Mouse (Mus musculus): ENCODE results near the gene Kcng1. TPM values are rescaled to one million over a fixed set of nuclear protein-coding genes. Genes with fewer than 3 reads are reported as not detected.

Kcng1 gene
- polyA plus RNA-seq, 1 experiment: not detected

GRCm38 (mm10) chr2:168268033-168268432, 13.5 kb downstream of the Kcng1 start:
- TF ChIP-seq POLR2A (IDR thresholded peaks at IDR 0.05; ENCODE audit: borderline replicate concordance, low read depth, low read length) (no peak), CTCF (IDR thresholded peaks at IDR 0.05; ENCODE audit: low read depth, low read length) (no peak)
- Histone ChIP-seq H3K4me1 (ENCODE audit: control insufficient read depth, insufficient read depth, low read length) (no peaks in the 10 kb centered on the region), H3K27ac (ENCODE audit: insufficient read depth, low read depth, low read length) (no peak overlapping the region), H3K4me3 (ENCODE audit: insufficient read depth, low read length) (no peak overlapping the region)

GRCm38 (mm10) chr2:168260900-168261299, 20.6 kb downstream of the Kcng1 start:
- H3K4me1 ChIP-seq (ENCODE audit: control insufficient read depth, insufficient read depth, low read length): no peaks in the 10 kb centered on the region
- no peak overlapping the region for H3K27ac ChIP-seq (ENCODE audit: insufficient read depth, low read depth, low read length)
- TF ChIP-seq POLR2A (IDR thresholded peaks at IDR 0.05; ENCODE audit: borderline replicate concordance, low read depth, low read length) (no peak), CTCF (IDR thresholded peaks at IDR 0.05; ENCODE audit: low read depth, low read length) (no peak)
- no peak overlapping the region for H3K4me3 ChIP-seq (ENCODE audit: insufficient read depth, low read length)

GRCm38 (mm10) chr2:168260124-168260523, 21.4 kb downstream of the Kcng1 start:
- no peaks in the 10 kb centered on the region for H3K4me1 ChIP-seq (ENCODE audit: control insufficient read depth, insufficient read depth, low read length)
- no peak overlapping the region for H3K27ac ChIP-seq (ENCODE audit: insufficient read depth, low read depth, low read length)
- no peak overlapping the region for H3K4me3 ChIP-seq (ENCODE audit: insufficient read depth, low read length)
- no peak for TF ChIP-seq POLR2A (IDR thresholded peaks at IDR 0.05; ENCODE audit: borderline replicate concordance, low read depth, low read length)
- TF ChIP-seq CTCF (IDR thresholded peaks at IDR 0.05; ENCODE audit: low read depth, low read length): no peak

GRCm38 (mm10) chr2:168259046-168259445, 22.5 kb downstream of the Kcng1 start:
- no peak overlapping the region for H3K4me3 ChIP-seq (ENCODE audit: insufficient read depth, low read length)
- TF ChIP-seq CTCF (IDR thresholded peaks at IDR 0.05; ENCODE audit: low read depth, low read length) (no peak), POLR2A (IDR thresholded peaks at IDR 0.05; ENCODE audit: borderline replicate concordance, low read depth, low read length) (no peak)
- H3K4me1 ChIP-seq (ENCODE audit: control insufficient read depth, insufficient read depth, low read length): no peaks in the 10 kb centered on the region
- no peak overlapping the region for H3K27ac ChIP-seq (ENCODE audit: insufficient read depth, low read depth, low read length)

DNA sequence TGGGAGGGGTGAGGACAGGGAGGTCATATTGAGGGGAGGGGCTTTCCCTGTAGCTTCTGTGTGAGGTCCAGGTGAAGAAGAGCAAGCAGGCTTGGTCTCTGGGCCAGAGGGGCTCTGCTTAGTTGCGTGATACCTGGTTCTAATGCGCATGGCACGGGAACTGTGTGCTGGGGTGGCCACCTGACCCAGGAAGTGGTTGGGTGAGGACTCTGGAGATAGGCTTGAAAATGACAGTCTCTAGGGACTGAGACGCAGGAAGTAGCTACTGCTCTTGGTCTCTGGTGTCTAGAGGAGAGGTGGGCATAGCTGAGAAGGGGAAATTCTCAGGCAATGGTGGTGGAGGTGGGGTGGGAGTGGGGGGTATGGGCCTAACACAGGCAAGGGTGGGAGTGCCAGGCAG, 24.3 kb downstream of the Kcng1 start:
- Histone ChIP-seq H3K27ac (ENCODE audit: insufficient read depth, low read depth, low read length) (no peak overlapping the region), H3K4me3 (ENCODE audit: insufficient read depth, low read length) (no peak overlapping the region)

DNA sequence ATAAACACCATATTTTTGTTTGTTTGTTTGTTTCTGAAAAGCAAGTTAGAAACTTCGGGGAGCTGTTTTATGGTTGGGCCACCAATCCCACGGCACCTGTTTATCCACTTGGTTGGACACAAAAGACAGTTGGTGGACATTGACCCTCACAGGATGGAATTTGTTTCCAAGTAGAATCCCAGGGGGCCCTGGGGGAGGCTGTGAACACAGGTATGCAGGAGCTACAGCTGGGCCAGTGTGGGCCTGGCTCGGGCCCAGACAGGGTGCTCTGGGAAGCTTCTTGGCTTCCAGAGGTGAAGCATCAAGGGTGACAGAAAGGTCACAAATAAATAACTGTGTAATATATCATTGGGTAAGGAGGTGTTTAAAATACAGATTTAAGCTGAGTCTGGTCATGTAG, 25.0 kb downstream of the Kcng1 start:
- Histone ChIP-seq H3K4me1 (ENCODE audit: control insufficient read depth, insufficient read depth, low read length) (no peaks in the 10 kb centered on the region), H3K27ac (ENCODE audit: insufficient read depth, low read depth, low read length) (no peak overlapping the region), H3K4me3 (ENCODE audit: insufficient read depth, low read length) (no peak overlapping the region)
- TF ChIP-seq CTCF (IDR thresholded peaks at IDR 0.05; ENCODE audit: low read depth, low read length) (no peak), POLR2A (IDR thresholded peaks at IDR 0.05; ENCODE audit: borderline replicate concordance, low read depth, low read length) (no peak)

More for the DNA sequence above, 24.3 kb downstream of the Kcng1 start:
- no peak for TF ChIP-seq POLR2A (IDR thresholded peaks at IDR 0.05; ENCODE audit: borderline replicate concordance, low read depth, low read length)
- no peak for TF ChIP-seq CTCF (IDR thresholded peaks at IDR 0.05; ENCODE audit: low read depth, low read length)
- no peaks in the 10 kb centered on the region for H3K4me1 ChIP-seq (ENCODE audit: control insufficient read depth, insufficient read depth, low read length)

DNA sequence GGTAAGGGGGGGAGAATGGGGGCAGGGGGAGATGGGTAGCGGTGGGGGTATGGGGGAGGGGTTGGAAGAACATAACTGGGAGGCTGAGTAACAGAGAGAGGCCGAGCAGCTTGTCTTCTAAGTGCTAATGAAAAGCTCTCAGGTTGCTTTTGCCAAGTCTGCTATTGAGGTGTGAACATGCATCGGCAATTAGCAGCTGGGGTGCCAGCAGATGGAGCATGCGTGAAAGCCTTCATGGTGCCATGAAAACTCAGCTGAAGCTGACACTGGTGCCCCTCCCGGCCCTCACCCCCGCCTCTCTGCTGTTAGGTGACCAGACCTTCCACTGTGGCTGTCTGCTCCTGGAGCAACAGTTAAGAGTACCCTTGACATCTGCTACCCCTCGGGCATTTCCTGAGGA, 27.7 kb downstream of the Kcng1 start:
- H3K4me1 ChIP-seq (ENCODE audit: control insufficient read depth, insufficient read depth, low read length): no peaks in the 10 kb centered on the region
- TF ChIP-seq POLR2A (IDR thresholded peaks at IDR 0.05; ENCODE audit: borderline replicate concordance, low read depth, low read length) (no peak), CTCF (IDR thresholded peaks at IDR 0.05; ENCODE audit: low read depth, low read length) (no peak)
- no peak overlapping the region for H3K27ac ChIP-seq (ENCODE audit: insufficient read depth, low read depth, low read length)
- H3K4me3 ChIP-seq (ENCODE audit: insufficient read depth, low read length): no peak overlapping the region

- no peak for TF ChIP-seq POLR2A (IDR thresholded peaks at IDR 0.05; ENCODE audit: borderline replicate concordance, low read depth, low read length)
- TF ChIP-seq CTCF (IDR thresholded peaks at IDR 0.05; ENCODE audit: low read depth, low read length): no peak
- Histone ChIP-seq H3K27ac (ENCODE audit: insufficient read depth, low read depth, low read length) (no peak overlapping the region), H3K4me1 (ENCODE audit: control insufficient read depth, insufficient read depth, low read length) (no peaks in the 10 kb centered on the region), H3K4me3 (ENCODE audit: insufficient read depth, low read length) (no peak overlapping the region)
These were observed 28.8 kb downstream of the Kcng1 start for GRCm38 (mm10) chr2:168252639-168253292.

DNA sequence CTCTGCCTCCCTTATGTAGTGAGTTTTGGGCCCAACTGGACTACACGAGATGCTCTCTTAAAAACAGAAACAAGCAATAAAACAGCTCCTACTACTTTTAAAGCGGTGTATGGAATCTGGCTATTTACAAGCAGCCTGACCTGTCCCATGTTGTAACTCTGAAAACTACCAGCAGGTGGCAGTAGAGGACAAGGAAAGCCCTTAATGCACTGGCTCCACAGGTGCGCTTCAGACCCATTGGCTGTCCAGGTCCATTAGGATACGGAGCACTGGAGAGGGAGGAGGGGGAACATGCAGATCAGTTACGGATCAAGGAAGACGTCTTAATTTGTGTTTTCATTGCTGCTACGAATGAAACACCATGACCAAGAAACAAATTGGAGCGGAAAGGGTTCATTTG, 31.3 kb downstream of the Kcng1 start:
- Histone ChIP-seq H3K4me1 (ENCODE audit: control insufficient read depth, insufficient read depth, low read length) (no peaks in the 10 kb centered on the region), H3K4me3 (ENCODE audit: insufficient read depth, low read length) (no peak overlapping the region), H3K27ac (ENCODE audit: insufficient read depth, low read depth, low read length) (no peak overlapping the region)
- TF ChIP-seq CTCF (IDR thresholded peaks at IDR 0.05; ENCODE audit: low read depth, low read length) (peak; percentile 89), POLR2A (IDR thresholded peaks at IDR 0.05; ENCODE audit: borderline replicate concordance, low read depth, low read length) (no peak)

- TF ChIP-seq POLR2A (IDR thresholded peaks at IDR 0.05; ENCODE audit: borderline replicate concordance, low read depth, low read length) (no peak), CTCF (IDR thresholded peaks at IDR 0.05; ENCODE audit: low read depth, low read length) (no peak)
- H3K4me1 ChIP-seq (ENCODE audit: control insufficient read depth, insufficient read depth, low read length): no peaks in the 10 kb centered on the region
- H3K4me3 ChIP-seq (ENCODE audit: insufficient read depth, low read length): no peak overlapping the region
- no peak overlapping the region for H3K27ac ChIP-seq (ENCODE audit: insufficient read depth, low read depth, low read length)
These were observed 32.7 kb downstream of the Kcng1 start for GRCm38 (mm10) chr2:168248856-168249245.

Measured in bone marrow macrophage, adult 2 months (primary cell).